Mouse (Mus musculus) embryonic fibroblast, embryonic 13.5 days (primary cell): Measurements from ENCODE around the gene AL731706.1. TPM values are rescaled to one million over a fixed set of nuclear protein-coding genes. Genes with fewer than 3 reads are reported as not detected.

Experiments used
- H3K27ac ChIP-seq: 2 replicates; pipeline ENCODE4 v1.5.1; 2012; ENCODE audit warnings: low read length, control low read depth, inconsistent platforms; ENCODE audit not compliant: insufficient read depth
- H3K4me1 ChIP-seq: 2 replicates; pipeline ENCODE4 v1.6.1; 2011; ENCODE audit warnings: low read length; ENCODE audit not compliant: control insufficient read depth, insufficient read depth
- H3K4me3 ChIP-seq: 2 replicates; pipeline ENCODE4 v1.5.1; 2011; ENCODE audit warnings: mild to moderate bottlenecking, control low read depth, low read length; ENCODE audit not compliant: insufficient read depth
- CTCF ChIP-seq: IDR thresholded peaks from 2 replicates; pipeline ENCODE4 v1.5.1; 2011; ENCODE audit warnings: mild to moderate bottlenecking, control low read depth, low read length, moderate library complexity, borderline replicate concordance; ENCODE audit not compliant: insufficient read depth
- POLR2A ChIP-seq: IDR thresholded peaks from 2 replicates; pipeline ENCODE4 v1.6.1; 2011; ENCODE audit warnings: low read depth, mild to moderate bottlenecking, control low read depth, low read length, moderate library complexity
- polyA plus RNA-seq: library from polyadenylated mRNA; stranded (reverse); fragments of >200 nt; gene quantifications from 2 replicates; pipeline ENCODE4 v1.2.4, GENCODE M21; 2011; ENCODE audit warnings: low read depth; ENCODE audit not compliant: missing spikeins, insufficient read length

Gene AL731706.1
- polyA plus RNA-seq, 1 experiment = 10.4 TPM

GRCm38 (mm10) chr2:136837994-136838393, 53.2 kb downstream of the AL731706.1 start:
- Histone ChIP-seq H3K4me3 (no peak overlapping the region), H3K27ac (no peak overlapping the region), H3K4me1 (no peaks in the 10 kb centered on the region)
- TF ChIP-seq CTCF (no peak), POLR2A (no peak)

- no peak overlapping the region for H3K27ac ChIP-seq
- no peak overlapping the region for H3K4me3 ChIP-seq
- no peaks in the 10 kb centered on the region for H3K4me1 ChIP-seq
- TF ChIP-seq POLR2A = no peak
- TF ChIP-seq CTCF = no peak
These were observed 55.3 kb downstream of the AL731706.1 start for GRCm38 (mm10) chr2:136835882-136836281.

- Histone ChIP-seq H3K4me3 (no peak overlapping the region), H3K4me1 (no peaks in the 10 kb centered on the region), H3K27ac (no peak overlapping the region)
- TF ChIP-seq CTCF (no peak), POLR2A (no peak)
These were observed 56.5 kb downstream of the AL731706.1 start for GRCm38 (mm10) chr2:136834715-136835075.

- Histone ChIP-seq H3K4me3 (no peak overlapping the region), H3K4me1 (no peaks in the 10 kb centered on the region), H3K27ac (no peak overlapping the region)
- TF ChIP-seq CTCF (no peak), POLR2A (no peak)
These were observed 57.0 kb downstream of the AL731706.1 start for GRCm38 (mm10) chr2:136833976-136834714.

GRCm38 (mm10) chr2:136832936-136833335, 58.3 kb downstream of the AL731706.1 start:
- Histone ChIP-seq H3K4me3 (no peak overlapping the region), H3K4me1 (no peaks in the 10 kb centered on the region), H3K27ac (no peak overlapping the region)
- TF ChIP-seq POLR2A (no peak), CTCF (no peak)

Other genes starting within 250 kb of the AL731706.1 start
- gene Snap25, start 177.9 kb downstream of the AL731706.1 start, polyA plus RNA-seq = 0.30 TPM in 1 of 2 replicates, not detected in the other
- gene AL731706.2, start 5.7 kb downstream of the AL731706.1 start, polyA plus RNA-seq = 8.8 and 17.9 TPM in 2 replicates
- gene Slx4ip, start 171 bp downstream of the AL731706.1 start, polyA plus RNA-seq = 7.2 and 7.4 TPM in 2 replicates
- gene Mkks, start within 50 bp of the AL731706.1 start, polyA plus RNA-seq = 15.9 and 20.6 TPM in 2 replicates
- gene Jag1, start 225.3 kb upstream of the AL731706.1 start, polyA plus RNA-seq = 48.2 and 67.6 TPM in 2 replicates